Mouse (Mus musculus) brain, embryonic 14.5 days (tissue): ENCODE measurements around the gene Tmem151a. TPM values are rescaled to one million over a fixed set of nuclear protein-coding genes. Genes with fewer than 3 reads are reported as not detected.

ENCODE experiments used
- DNase-seq: peaks from one replicate; pipeline ENCODE4 v3.0.0-alpha.2; 2011; ENCODE audit warnings: low read depth
- CTCF ChIP-seq: fragments of 200-500 bp; IDR thresholded peaks from 2 replicates; pipeline ENCODE4 v1.5.1; 2012; ENCODE audit warnings: inconsistent platforms, mild to moderate bottlenecking, moderate library complexity, borderline replicate concordance; ENCODE audit not compliant: insufficient read depth, insufficient read length; ENCODE audit errors: extremely low read depth
- POLR2A ChIP-seq: fragments of 200-500 bp; IDR thresholded peaks from 2 replicates; pipeline ENCODE4 v1.6.1; 2012; ENCODE audit warnings: mild to moderate bottlenecking, inconsistent platforms, borderline replicate concordance; ENCODE audit not compliant: poor library complexity, insufficient read depth, insufficient read length, severe bottlenecking; ENCODE audit errors: extremely low read depth
- polyA plus RNA-seq: library from polyadenylated mRNA; depleted of rRNA; stranded (reverse); fragments of >200 nt; gene quantifications from 2 replicates; pipeline ENCODE4 v1.2.3, GENCODE M21; 2012

Tmem151a gene
- polyA plus RNA-seq, 1 experiment = 10.7 TPM

- no peak for DNase-seq
- TF ChIP-seq POLR2A (no peak), CTCF (no peak)
Observed at GRCm38 (mm10) chr19:5060365-5061330, 24.7 kb downstream of the Tmem151a start.

GRCm38 (mm10) chr19:5058801-5059771 lies 26.2 kb downstream of the Tmem151a start:
- no peak for DNase-seq
- no peak for TF ChIP-seq POLR2A
- no peak for TF ChIP-seq CTCF

GRCm38 (mm10) chr19:5057876-5058775 lies 27.2 kb downstream of the Tmem151a start:
- TF ChIP-seq CTCF = no peak
- TF ChIP-seq POLR2A = no peak
- no peak for DNase-seq

- TF ChIP-seq CTCF (peak; percentile 93), POLR2A (no peak)
- DNase-seq = peak; percentile 77
Observed at GRCm38 (mm10) chr19:5056251-5056650, 29.1 kb downstream of the Tmem151a start.

- TF ChIP-seq POLR2A = no peak
- TF ChIP-seq CTCF = peak; percentile 80
- DNase-seq = peak; percentile 34
Observed at GRCm38 (mm10) chr19:5053909-5054308, 31.4 kb downstream of the Tmem151a start.

- TF ChIP-seq POLR2A (no peak), CTCF (no peak)
- no peak for DNase-seq
Observed at GRCm38 (mm10) chr19:5052853-5053252, 32.5 kb downstream of the Tmem151a start.

- TF ChIP-seq POLR2A (no peak), CTCF (no peak)
- no peak for DNase-seq
Observed at GRCm38 (mm10) chr19:5052166-5052822, 33.0 kb downstream of the Tmem151a start.

- DNase-seq = no peak
- TF ChIP-seq CTCF = no peak
- no peak for TF ChIP-seq POLR2A
Observed at GRCm38 (mm10) chr19:5051515-5051914, 33.8 kb downstream of the Tmem151a start.

- DNase-seq = no peak
- TF ChIP-seq CTCF = no peak
- no peak for TF ChIP-seq POLR2A
Observed at GRCm38 (mm10) chr19:5051031-5051430, 34.3 kb downstream of the Tmem151a start.

GRCm38 (mm10) chr19:5050047-5050905 lies 35.1 kb downstream of the Tmem151a start, which contains the start of gene Rin1:
Rin1 (plus strand) TSS chr19:5050481.
- peak; percentile 74 for DNase-seq
- TF ChIP-seq POLR2A = no peak
- peak; percentile 38; the same call in 1 of the 2 replicates for TF ChIP-seq CTCF
